Mouse (Mus musculus) E14TG2a.4 (cell line): ENCODE results near the gene Elmo1.

Experiments used
- CTCF ChIP-seq: conservative IDR thresholded peaks from 2 replicates; pipeline ENCODE4 v1.5.1; 2014; ENCODE audit warnings: low read length
- NANOG ChIP-seq: IDR thresholded peaks from 2 replicates; pipeline ENCODE4 v1.6.1; 2014; ENCODE audit warnings: borderline replicate concordance, low read length, mixed read lengths
- POU5F1 ChIP-seq: IDR thresholded peaks from 2 replicates; pipeline ENCODE4 v1.6.1; 2014; ENCODE audit warnings: low read length, borderline replicate concordance

DNA sequence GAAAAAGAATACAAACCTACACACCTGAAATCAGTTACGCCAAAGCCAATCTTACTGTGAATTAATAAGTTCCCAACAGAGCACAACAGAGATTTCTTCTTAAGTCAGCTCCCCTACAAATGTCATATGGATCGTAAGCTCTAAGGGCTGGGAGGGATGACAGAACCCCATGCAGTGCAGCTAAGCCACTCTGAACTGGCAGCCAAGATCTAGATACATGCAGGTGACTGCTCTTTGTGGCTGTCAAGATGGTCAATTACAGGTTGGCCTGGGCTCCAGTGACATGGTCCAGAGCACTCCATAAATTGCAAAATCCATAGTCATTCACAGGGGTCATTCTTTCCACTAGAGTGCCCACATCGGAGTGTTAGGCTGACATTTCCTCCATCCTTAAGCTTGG lies 516.5 kb downstream of the Elmo1 start:
- TF ChIP-seq CTCF (no peak), POU5F1 (no peak), NANOG (no peak)
